Mouse (Mus musculus) lung, adult 18-20 months (tissue): ENCODE measurements around the gene Nrarp.

Experiments
- DNase-seq, 2 experiments: peaks; one replicate each; pipeline ENCODE4 v3.0.0; 2022; ENCODE audit warnings: mixed read lengths in 2 of 2

Gene Nrarp

GRCm38 (mm10) chr2:25180478-25180903, at the start of gene Nrarp:
Gene Nrarp, plus strand, starts transcription at chr2:25180758.
- peak; percentile 96 to 97 for DNase-seq

- no peak for DNase-seq
These were observed 49.0 kb upstream of the Nrarp start for GRCm38 (mm10) chr2:25131601-25132000.

- DNase-seq = peak in 1 of 2 experiments; percentile 42
These were observed 42.7 kb upstream of the Nrarp start for GRCm38 (mm10) chr2:25137832-25138231.

GRCm38 (mm10) chr2:25141185-25141584, 39.4 kb upstream of the Nrarp start:
- DNase-seq = no peak

- peak in 1 of 2 experiments; percentile 19 for DNase-seq
These were observed 38.6 kb upstream of the Nrarp start for GRCm38 (mm10) chr2:25141921-25142320.

GRCm38 (mm10) chr2:25145346-25145745, 35.2 kb upstream of the Nrarp start:
- peak; percentile 79 to 89 for DNase-seq

- no peak for DNase-seq
These were observed 33.2 kb upstream of the Nrarp start for GRCm38 (mm10) chr2:25147398-25147797.

- DNase-seq = no peak
These were observed 32.7 kb upstream of the Nrarp start for GRCm38 (mm10) chr2:25147892-25148291.

- no peak for DNase-seq
These were observed 30.9 kb upstream of the Nrarp start for GRCm38 (mm10) chr2:25149643-25150042.

- no peak for DNase-seq
These were observed 29.1 kb upstream of the Nrarp start for GRCm38 (mm10) chr2:25151280-25151956.

GRCm38 (mm10) chr2:25156177-25156576, 24.4 kb upstream of the Nrarp start:
- no peak for DNase-seq

GRCm38 (mm10) chr2:25156990-25157389, 23.6 kb upstream of the Nrarp start:
- no peak for DNase-seq

GRCm38 (mm10) chr2:25157655-25158054, 22.9 kb upstream of the Nrarp start:
- DNase-seq = peak in 1 of 2 experiments; percentile 62

- no peak for DNase-seq
These were observed 13.1 kb upstream of the Nrarp start for GRCm38 (mm10) chr2:25167481-25167880.

GRCm38 (mm10) chr2:25167919-25168664, 12.5 kb upstream of the Nrarp start:
- DNase-seq = peak; percentile 73 to 78

GRCm38 (mm10) chr2:25168665-25168978, 11.9 kb upstream of the Nrarp start:
- DNase-seq = no peak

GRCm38 (mm10) chr2:25169778-25170177, 10.8 kb upstream of the Nrarp start:
- no peak for DNase-seq

GRCm38 (mm10) chr2:25170326-25171100, 10.0 kb upstream of the Nrarp start:
- peak in 1 of 2 experiments; percentile 68 for DNase-seq

GRCm38 (mm10) chr2:25171101-25171768, 9.3 kb upstream of the Nrarp start:
- DNase-seq = no peak

- DNase-seq = no peak
These were observed 8.8 kb upstream of the Nrarp start for GRCm38 (mm10) chr2:25171769-25172153.

- DNase-seq = peak; percentile 81 to 86
These were observed 7.9 kb upstream of the Nrarp start for GRCm38 (mm10) chr2:25172629-25173028.

- no peak for DNase-seq
These were observed 6.7 kb upstream of the Nrarp start for GRCm38 (mm10) chr2:25173821-25174220.
